7 mouse cellular contexts compared by ENCODE assay signal in the genomic region with DNA sequence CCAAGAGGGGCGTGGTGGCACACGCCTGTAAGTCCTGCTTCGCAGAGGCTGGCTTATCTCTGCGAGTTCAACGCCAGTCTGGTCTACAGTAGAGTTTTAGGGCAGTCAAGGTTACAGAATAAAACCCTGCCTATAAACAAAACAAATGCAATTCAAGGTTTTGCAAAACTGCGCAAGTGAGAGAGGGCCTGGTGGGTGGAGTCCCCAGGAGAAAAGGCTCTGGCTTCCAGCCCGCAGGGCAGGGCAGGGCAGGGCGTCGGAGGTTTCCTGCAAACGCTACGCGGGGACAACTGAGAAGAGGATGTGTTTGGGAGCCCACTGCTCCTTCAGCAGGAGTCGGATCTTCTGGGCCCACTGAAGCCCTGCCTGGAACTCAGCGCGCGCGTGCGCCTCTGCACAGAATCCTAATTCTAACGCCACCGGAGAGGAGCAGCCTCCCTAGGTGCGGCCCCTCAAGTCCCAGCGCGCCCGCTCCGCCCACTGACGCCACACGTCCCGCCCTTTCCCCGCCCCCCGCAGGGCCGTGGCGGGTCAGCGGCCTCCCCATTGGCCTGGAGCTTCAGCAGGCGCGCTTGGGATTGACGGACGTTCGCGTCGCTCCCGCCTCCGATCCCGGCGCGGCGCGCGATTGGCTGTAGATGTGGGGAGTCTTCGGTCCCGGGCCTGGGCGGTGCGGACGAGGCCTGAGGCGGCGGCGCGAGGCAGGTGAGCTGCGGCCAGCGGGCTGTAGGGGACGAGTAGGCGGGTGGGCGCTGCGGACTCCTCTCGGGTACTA. TPM values are rescaled to one million over a fixed set of nuclear protein-coding genes. Genes with fewer than 3 reads are reported as not detected.
DNase-seq lines count a peak whose midpoint lies in the region; ATAC-seq and TF ChIP-seq lines count a peak whose summit lies in the region.

Gene Sun1 (plus strand): TSS at position 643 of the 775 bp plus-strand sequence.

- TF ChIP-seq CTCF in intestine, postnatal 0 days (IDR thresholded peaks at IDR 0.05; ENCODE audit: low read depth): no peak
- TF ChIP-seq CTCF in small intestine, adult 2 months (IDR thresholded peaks at IDR 0.05; ENCODE audit: extremely low read depth, insufficient read length, insufficient replicate concordance, low read depth, low read length): no peak

- no peaks in the 10 kb centered on the region for H3K27me3 ChIP-seq in embryonic facial prominence, embryonic 10.5 days (replicated peaks; ENCODE audit: low read depth, poor library complexity, severe bottlenecking)
- no peaks in the 10 kb centered on the region for H3K27me3 ChIP-seq in intestine, postnatal 0 days (replicated peaks; ENCODE audit: control insufficient read depth, insufficient read depth, low read length)
- no peaks in the 10 kb centered on the region for H3K27me3 ChIP-seq in midbrain, embryonic 12.5 days
- no peaks in the 10 kb centered on the region for H3K27me3 ChIP-seq in small intestine, adult 2 months (ENCODE audit: control insufficient read depth, insufficient read depth, low read length)

- TF ChIP-seq POLR2A in small intestine, adult 2 months (IDR thresholded peaks at IDR 0.05; ENCODE audit: low read depth, low read length): peak; percentile 53

- intact Hi-C loops in left cerebral cortex, postnatal 4 days (cut with DNase I): no loop called here

- H3K36me3 ChIP-seq in embryonic facial prominence, embryonic 10.5 days (replicated peaks): 0 out of 2 replicates have a peak, but pooled peaks cover 5% of the 10 kb centered on the region
- no peaks in the 10 kb centered on the region for H3K36me3 ChIP-seq in intestine, postnatal 0 days (ENCODE audit: control insufficient read depth, insufficient read depth)
- H3K36me3 ChIP-seq in midbrain, embryonic 12.5 days: 0 out of 2 replicates have a peak, but pooled peaks cover 3% of the 10 kb centered on the region
- H3K36me3 ChIP-seq in small intestine, adult 2 months (ENCODE audit: control insufficient read depth, insufficient read depth, low read length): no peaks in the 10 kb centered on the region

- peaks cover 32% of the 10 kb centered on the region for H3K4me1 ChIP-seq in embryonic facial prominence, embryonic 10.5 days
- H3K4me1 ChIP-seq in intestine, postnatal 0 days (replicated peaks; ENCODE audit: control insufficient read depth, insufficient read depth, low read length): peaks cover 16% of the 10 kb centered on the region
- H3K4me1 ChIP-seq in midbrain, embryonic 12.5 days: peaks cover 25% of the 10 kb centered on the region
- peaks cover 35% of the 10 kb centered on the region for H3K4me1 ChIP-seq in small intestine, adult 2 months (ENCODE audit: control insufficient read depth, insufficient read depth, insufficient read length, low read length)

- 1% methylated on average over 64 of the region's 64 CpGs for WGBS in embryonic facial prominence, embryonic 10.5 days
- WGBS in intestine, postnatal 0 days: under 1% methylated on average over 54 of the region's 64 CpGs
- WGBS in midbrain, embryonic 12.5 days: 2% methylated on average over 51 of the region's 64 CpGs
- under 1% methylated on average over 61 of the region's 64 CpGs for WGBS in small intestine, adult 2 months

- H3K4me2 ChIP-seq in intestine, postnatal 0 days (replicated peaks; ENCODE audit: low read depth): peak within 1 kb of the TSS; percentile 83
- H3K4me2 ChIP-seq in midbrain, embryonic 12.5 days (replicated peaks): peak within 1 kb of the TSS; percentile 89

- peak; percentile 99 for ATAC-seq in intestine, postnatal 0 days
- ATAC-seq in midbrain, embryonic 12.5 days (ENCODE audit: low FRiP score, low read depth): peak; percentile 99

- DNase-seq in adrenal gland, postnatal 10 days: peak; percentile 100
- DNase-seq in embryonic facial prominence, embryonic 10.5 days (ENCODE audit: low spot score): peak; percentile 99
- no peak for DNase-seq in gonadal fat pad, adult 2 months (ENCODE audit: low read depth)
- peak; percentile 98 for DNase-seq in left cerebral cortex, postnatal 4 days

- no peaks in the 10 kb centered on the region for H3K9me3 ChIP-seq in embryonic facial prominence, embryonic 10.5 days
- H3K9me3 ChIP-seq in intestine, postnatal 0 days (ENCODE audit: control insufficient read depth): no peaks in the 10 kb centered on the region
- no peaks in the 10 kb centered on the region for H3K9me3 ChIP-seq in midbrain, embryonic 12.5 days

- peak within 1 kb of the TSS; percentile 97 for H3K4me3 ChIP-seq in embryonic facial prominence, embryonic 10.5 days
- H3K4me3 ChIP-seq in intestine, postnatal 0 days (ENCODE audit: low read depth, low read length): peak within 1 kb of the TSS; percentile 67
- peak within 1 kb of the TSS; percentile 89 for H3K4me3 ChIP-seq in midbrain, embryonic 12.5 days
- H3K4me3 ChIP-seq in small intestine, adult 2 months (ENCODE audit: low read depth, low read length): peak within 1 kb of the TSS; percentile 83

- peak within 1 kb of the TSS; percentile 91 for H3K27ac ChIP-seq in embryonic facial prominence, embryonic 10.5 days (replicated peaks)
- H3K27ac ChIP-seq in intestine, postnatal 0 days (ENCODE audit: low read depth, low read length): peak within 1 kb of the TSS; percentile 73
- peak within 1 kb of the TSS; percentile 78 for H3K27ac ChIP-seq in midbrain, embryonic 12.5 days (replicated peaks)
- H3K27ac ChIP-seq in small intestine, adult 2 months (ENCODE audit: insufficient read depth, low read depth, low read length): peak within 1 kb of the TSS; percentile 79

- peak within 1 kb of the TSS; percentile 56 for H3K9ac ChIP-seq in intestine, postnatal 0 days (ENCODE audit: low read depth, low read length)
- H3K9ac ChIP-seq in midbrain, embryonic 12.5 days (replicated peaks): peak within 1 kb of the TSS; percentile 86

RNA-seq across cellular contexts. Expression of gene Sun1, which starts in this region (rescaled TPM):
- 10 to 100 TPM; 59.5 to 78.6 TPM for total RNA-seq in adrenal gland, postnatal 10 days (2021)
- 50.5 and 50.6 TPM in 2 replicates for polyA plus RNA-seq in embryonic facial prominence, embryonic 10.5 days (2016; fragmentation: Nextera tagmentation; extraction: Ambion mirVana)
- 42.9 and 43.6 TPM in 2 replicates for polyA plus RNA-seq in gonadal fat pad, adult 2 months (2012; rRNA removed)
- polyA plus RNA-seq in intestine, postnatal 0 days (2015; fragmentation: Nextera tagmentation; extraction: Ambion mirVana): 12.2 and 13.4 TPM in 2 replicates
- total RNA-seq in left cerebral cortex, postnatal 4 days (2021): 10 to 100 TPM; 77.1 to 81.6 TPM
- polyA plus RNA-seq in midbrain, embryonic 12.5 days (2016; fragmentation: Nextera tagmentation; extraction: Ambion mirVana): 48.1 and 53.1 TPM in 2 replicates
- 15.4 and 27.5 TPM in 2 replicates for polyA plus RNA-seq in small intestine, adult 2 months (2012; rRNA removed)
